Mouse (Mus musculus) erythroblast, embryonic 14.5 days (primary cell): ENCODE data around the gene Slc5a11.

Source experiments
- GATA1 ChIP-seq: IDR thresholded peaks from 2 replicates; pipeline ENCODE4 v1.6.1; 2012; ENCODE audit warnings: low read length, inconsistent platforms, mixed read lengths
- TAL1 ChIP-seq: IDR thresholded peaks from 3 replicates; pipeline ENCODE4 v1.6.1; 2012; ENCODE audit warnings: low read length, inconsistent platforms, mixed read lengths

GRCm38 (mm10) chr7:123224076-123224475, 9.5 kb downstream of the Slc5a11 start:
- no peak for TF ChIP-seq TAL1
- no peak for TF ChIP-seq GATA1
